Mouse (Mus musculus): ENCODE measurements around the gene Cst6. TPM values are rescaled to one million over a fixed set of nuclear protein-coding genes. Genes with fewer than 3 reads are reported as not detected.

The Cst6 gene
- polyA plus RNA-seq, 1 experiment from 2014 or later, result 0.69 TPM

- no peak overlapping the region for H3K27ac ChIP-seq (replicated peaks; ENCODE audit: low read depth, low read length)
- H3K4me2 ChIP-seq (ENCODE audit: low read depth, low read length), result no peak overlapping the region
- H3K27me3 ChIP-seq (ENCODE audit: control insufficient read depth, insufficient read depth, low read length), result no peaks in the 10 kb centered on the region
- peaks cover 6% of the 10 kb centered on the region for H3K4me1 ChIP-seq (ENCODE audit: control insufficient read depth, insufficient read depth, low read length)
- no peak for DNase-seq (ENCODE audit: low spot score)
- WGBS, result 80% methylated on average over 8 of the region's 8 CpGs
- no peak for ATAC-seq (replicated peaks; ENCODE audit: insufficient number of reproducible peaks, low FRiP score, low TSS enrichment, low read depth)
- H3K4me3 ChIP-seq (ENCODE audit: low read depth, low read length), result no peak overlapping the region
- H3K36me3 ChIP-seq (replicated peaks; ENCODE audit: control insufficient read depth, insufficient read depth, low read depth, low read length), result peaks cover 29% of the 10 kb centered on the region
- no peak overlapping the region for H3K9ac ChIP-seq (replicated peaks; ENCODE audit: low read length)
- no peaks in the 10 kb centered on the region for H3K9me3 ChIP-seq (replicated peaks; ENCODE audit: control insufficient read depth, low read length)
Measured at GRCm38 (mm10) chr19:5384715-5385114, 35.3 kb upstream of the Cst6 start.

- ATAC-seq (replicated peaks; ENCODE audit: insufficient number of reproducible peaks, low FRiP score, low TSS enrichment, low read depth), result no peak
Measured at GRCm38 (mm10) chr19:5383326-5383725, 34.0 kb upstream of the Cst6 start.

GRCm38 (mm10) chr19:5377446-5377845, 28.1 kb upstream of the Cst6 start:
- Histone ChIP-seq H3K9ac (replicated peaks; ENCODE audit: low read length) (no peak overlapping the region), H3K4me1 (ENCODE audit: control insufficient read depth, insufficient read depth, low read length) (no peaks in the 10 kb centered on the region), H3K36me3 (replicated peaks; ENCODE audit: control insufficient read depth, insufficient read depth, low read depth, low read length) (peaks cover 20% of the 10 kb centered on the region), H3K4me3 (ENCODE audit: low read depth, low read length) (no peak overlapping the region), H3K27ac (replicated peaks; ENCODE audit: low read depth, low read length) (no peak overlapping the region), H3K27me3 (ENCODE audit: control insufficient read depth, insufficient read depth, low read length) (no peaks in the 10 kb centered on the region), H3K9me3 (replicated peaks; ENCODE audit: control insufficient read depth, low read length) (no peaks in the 10 kb centered on the region), H3K4me2 (ENCODE audit: low read depth, low read length) (no peak overlapping the region)
- WGBS, result 98% methylated on average over 1 of the region's 1 CpGs
- DNase-seq (ENCODE audit: low spot score) (no peak), ATAC-seq (replicated peaks; ENCODE audit: insufficient number of reproducible peaks, low FRiP score, low TSS enrichment, low read depth) (no peak)

More at GRCm38 (mm10) chr19:5383326-5383725, 34.0 kb upstream of the Cst6 start:
- 95% methylated on average over 12 of the region's 12 CpGs for WGBS
- no peaks in the 10 kb centered on the region for H3K27me3 ChIP-seq (ENCODE audit: control insufficient read depth, insufficient read depth, low read length)
- H3K9ac ChIP-seq (replicated peaks; ENCODE audit: low read length), result no peak overlapping the region
- peaks cover 34% of the 10 kb centered on the region for H3K36me3 ChIP-seq (replicated peaks; ENCODE audit: control insufficient read depth, insufficient read depth, low read depth, low read length)
- DNase-seq (ENCODE audit: low spot score), result no peak
- H3K9me3 ChIP-seq (replicated peaks; ENCODE audit: control insufficient read depth, low read length), result no peaks in the 10 kb centered on the region
- no peaks in the 10 kb centered on the region for H3K4me1 ChIP-seq (ENCODE audit: control insufficient read depth, insufficient read depth, low read length)
- no peak overlapping the region for H3K27ac ChIP-seq (replicated peaks; ENCODE audit: low read depth, low read length)
- no peak overlapping the region for H3K4me3 ChIP-seq (ENCODE audit: low read depth, low read length)
- no peak overlapping the region for H3K4me2 ChIP-seq (ENCODE audit: low read depth, low read length)

GRCm38 (mm10) chr19:5374748-5375147, 25.4 kb upstream of the Cst6 start:
- ATAC-seq (replicated peaks; ENCODE audit: insufficient number of reproducible peaks, low FRiP score, low TSS enrichment, low read depth) (no peak), DNase-seq (ENCODE audit: low spot score) (no peak)
- no peak overlapping the region for H3K4me2 ChIP-seq (ENCODE audit: low read depth, low read length)
- H3K4me1 ChIP-seq (ENCODE audit: control insufficient read depth, insufficient read depth, low read length), result no peaks in the 10 kb centered on the region
- peaks cover 21% of the 10 kb centered on the region for H3K36me3 ChIP-seq (replicated peaks; ENCODE audit: control insufficient read depth, insufficient read depth, low read depth, low read length)
- no peak overlapping the region for H3K9ac ChIP-seq (replicated peaks; ENCODE audit: low read length)
- H3K27ac ChIP-seq (replicated peaks; ENCODE audit: low read depth, low read length), result no peak overlapping the region
- H3K9me3 ChIP-seq (replicated peaks; ENCODE audit: control insufficient read depth, low read length), result no peaks in the 10 kb centered on the region
- WGBS, result 76% methylated on average over 4 of the region's 4 CpGs
- H3K27me3 ChIP-seq (ENCODE audit: control insufficient read depth, insufficient read depth, low read length), result no peaks in the 10 kb centered on the region
- H3K4me3 ChIP-seq (ENCODE audit: low read depth, low read length), result no peak overlapping the region

GRCm38 (mm10) chr19:5374177-5374576, 24.8 kb upstream of the Cst6 start:
- Histone ChIP-seq H3K27me3 (ENCODE audit: control insufficient read depth, insufficient read depth, low read length) (no peaks in the 10 kb centered on the region), H3K4me3 (ENCODE audit: low read depth, low read length) (no peak overlapping the region), H3K27ac (replicated peaks; ENCODE audit: low read depth, low read length) (no peak overlapping the region), H3K9me3 (replicated peaks; ENCODE audit: control insufficient read depth, low read length) (no peaks in the 10 kb centered on the region), H3K9ac (replicated peaks; ENCODE audit: low read length) (no peak overlapping the region), H3K36me3 (replicated peaks; ENCODE audit: control insufficient read depth, insufficient read depth, low read depth, low read length) (peaks cover 22% of the 10 kb centered on the region), H3K4me2 (ENCODE audit: low read depth, low read length) (no peak overlapping the region), H3K4me1 (ENCODE audit: control insufficient read depth, insufficient read depth, low read length) (no peaks in the 10 kb centered on the region)
- no peak for DNase-seq (ENCODE audit: low spot score)
- 82% methylated on average over 4 of the region's 4 CpGs for WGBS
- no peak for ATAC-seq (replicated peaks; ENCODE audit: insufficient number of reproducible peaks, low FRiP score, low TSS enrichment, low read depth)

GRCm38 (mm10) chr19:5372724-5373123, 23.4 kb upstream of the Cst6 start:
- Histone ChIP-seq H3K4me2 (ENCODE audit: low read depth, low read length) (no peak overlapping the region), H3K9me3 (replicated peaks; ENCODE audit: control insufficient read depth, low read length) (no peaks in the 10 kb centered on the region), H3K4me3 (ENCODE audit: low read depth, low read length) (no peak overlapping the region), H3K9ac (replicated peaks; ENCODE audit: low read length) (no peak overlapping the region), H3K27me3 (ENCODE audit: control insufficient read depth, insufficient read depth, low read length) (no peaks in the 10 kb centered on the region), H3K36me3 (replicated peaks; ENCODE audit: control insufficient read depth, insufficient read depth, low read depth, low read length) (peaks cover 21% of the 10 kb centered on the region), H3K27ac (replicated peaks; ENCODE audit: low read depth, low read length) (no peak overlapping the region), H3K4me1 (ENCODE audit: control insufficient read depth, insufficient read depth, low read length) (no peaks in the 10 kb centered on the region; the same call in none of the 2 replicates)
- 95% methylated on average over 7 of the region's 7 CpGs for WGBS
- DNase-seq (ENCODE audit: low spot score), result no peak
- no peak for ATAC-seq (replicated peaks; ENCODE audit: insufficient number of reproducible peaks, low FRiP score, low TSS enrichment, low read depth)

- no peaks in the 10 kb centered on the region for H3K27me3 ChIP-seq (ENCODE audit: control insufficient read depth, insufficient read depth, low read length)
- 91% methylated on average over 3 of the region's 3 CpGs for WGBS
- no peak for ATAC-seq (replicated peaks; ENCODE audit: insufficient number of reproducible peaks, low FRiP score, low TSS enrichment, low read depth)
Measured at GRCm38 (mm10) chr19:5370932-5371331, 21.6 kb upstream of the Cst6 start.

GRCm38 (mm10) chr19:5367455-5367854, 18.1 kb upstream of the Cst6 start:
- Histone ChIP-seq H3K9me3 (replicated peaks; ENCODE audit: control insufficient read depth, low read length) (no peaks in the 10 kb centered on the region), H3K9ac (replicated peaks; ENCODE audit: low read length) (peak overlapping the region; percentile 73), H3K36me3 (replicated peaks; ENCODE audit: control insufficient read depth, insufficient read depth, low read depth, low read length) (peaks cover 24% of the 10 kb centered on the region), H3K4me2 (ENCODE audit: low read depth, low read length) (peak overlapping the region; percentile 79), H3K27ac (replicated peaks; ENCODE audit: low read depth, low read length) (no peak overlapping the region), H3K4me3 (ENCODE audit: low read depth, low read length) (peak overlapping the region; percentile 97), H3K4me1 (ENCODE audit: control insufficient read depth, insufficient read depth, low read length) (no peaks in the 10 kb centered on the region; the same call in none of the 2 replicates), H3K27me3 (ENCODE audit: control insufficient read depth, insufficient read depth, low read length) (no peaks in the 10 kb centered on the region)
- WGBS, result 12% methylated on average over 11 of the region's 11 CpGs
- ATAC-seq (replicated peaks; ENCODE audit: insufficient number of reproducible peaks, low FRiP score, low TSS enrichment, low read depth) (no peak), DNase-seq (ENCODE audit: low spot score) (no peak)

More at GRCm38 (mm10) chr19:5370932-5371331, 21.6 kb upstream of the Cst6 start:
- no peak overlapping the region for H3K4me2 ChIP-seq (ENCODE audit: low read depth, low read length)
- H3K9me3 ChIP-seq (replicated peaks; ENCODE audit: control insufficient read depth, low read length), result no peaks in the 10 kb centered on the region
- no peak overlapping the region for H3K4me3 ChIP-seq (ENCODE audit: low read depth, low read length)
- no peak overlapping the region for H3K27ac ChIP-seq (replicated peaks; ENCODE audit: low read depth, low read length)
- H3K4me1 ChIP-seq (ENCODE audit: control insufficient read depth, insufficient read depth, low read length), result no peaks in the 10 kb centered on the region; the same call in none of the 2 replicates
- no peak for DNase-seq (ENCODE audit: low spot score)
- peaks cover 21% of the 10 kb centered on the region for H3K36me3 ChIP-seq (replicated peaks; ENCODE audit: control insufficient read depth, insufficient read depth, low read depth, low read length)
- no peak overlapping the region for H3K9ac ChIP-seq (replicated peaks; ENCODE audit: low read length)
